Mouse (Mus musculus) heart, embryonic 13.5 days (tissue): ENCODE data around the gene Lingo1. TPM values are rescaled to one million over a fixed set of nuclear protein-coding genes. Genes with fewer than 3 reads are reported as not detected.
A peak's percentile ranks its signal among the peaks of the same experiment; 100 is the strongest.

Experiments
- ATAC-seq: fragments of 200-750 bp; cut with Nextera tagmentation; 2 replicates; pipeline ENCODE4 v1.8.0; 2017; ENCODE audit warnings: moderate TSS enrichment; ENCODE audit not compliant: insufficient number of reproducible peaks, low FRiP score, low TSS enrichment; ENCODE audit errors: extremely low read depth
- H3K27ac ChIP-seq: fragments of 300-500 bp; sonication (generic); replicated peaks from 2 replicates; pipeline ENCODE4 v1.5.1; 2015; ENCODE audit warnings: moderate library complexity, mild to moderate bottlenecking, inconsistent platforms
- H3K27me3 ChIP-seq: fragments of 300-500 bp; sonication (generic); replicated peaks from 2 replicates; pipeline ENCODE4 v1.6.1; 2015; ENCODE audit warnings: mild to moderate bottlenecking, inconsistent platforms
- H3K36me3 ChIP-seq: fragments of 300-500 bp; sonication (generic); 2 replicates; pipeline ENCODE4 v1.6.1; 2015; ENCODE audit warnings: mild to moderate bottlenecking, inconsistent platforms
- H3K4me1 ChIP-seq: fragments of 300-500 bp; sonication (generic); 2 replicates; pipeline ENCODE4 v1.6.1; 2015; ENCODE audit warnings: inconsistent platforms
- H3K4me2 ChIP-seq: fragments of 300-500 bp; sonication (generic); 2 replicates; pipeline ENCODE4 v1.6.1; 2015; ENCODE audit warnings: inconsistent platforms, mild to moderate bottlenecking, moderate library complexity
- H3K4me3 ChIP-seq: fragments of 300-500 bp; sonication (generic); 2 replicates; pipeline ENCODE4 v1.5.1; 2015; ENCODE audit warnings: moderate library complexity, mild to moderate bottlenecking, inconsistent platforms
- H3K9ac ChIP-seq: fragments of 300-500 bp; sonication (generic); 2 replicates; pipeline ENCODE4 v1.6.1; 2015; ENCODE audit warnings: inconsistent platforms, mild to moderate bottlenecking, moderate library complexity
- H3K9me3 ChIP-seq: fragments of 300-500 bp; sonication (generic); 2 replicates; pipeline ENCODE4 v1.6.1; 2016; ENCODE audit warnings: inconsistent platforms
- WGBS: fragments of 180-500 bp; shearing (Covaris S2); methylation state at CpG from one replicate; pipeline ENCODE4 v1.1.7; 2015; ENCODE audit warnings: mixed read lengths; 5-methylcytosine and 5-hydroxymethylcytosine counted together
- polyA plus RNA-seq: library from polyadenylated mRNA; unstranded; fragments of >200 nt; fragmentation: Nextera tagmentation; extraction: Ambion mirVana; gene quantifications from 2 replicates; pipeline ENCODE4 v1.2.1, GENCODE M21; 2015

Gene Lingo1
- polyA plus RNA-seq = 1.5 and 2.3 TPM in 2 replicates

GRCm38 (mm10) chr9:56795721-56796655 is at the start of gene Lingo1:
Lingo1 (minus strand) TSS chr9:56796468.
- H3K4me1 ChIP-seq = peaks cover 17% of the 10 kb centered on the region
- H3K9me3 ChIP-seq = no peaks in the 10 kb centered on the region
- peak within 1 kb of the TSS; percentile 94 for H3K4me2 ChIP-seq
- H3K9ac ChIP-seq = peak within 1 kb of the TSS; percentile 66
- under 1% methylated on average over 79 of the region's 88 CpGs for WGBS
- H3K4me3 ChIP-seq = peak within 1 kb of the TSS; percentile 59
- no peaks in the 10 kb centered on the region for H3K36me3 ChIP-seq
- peaks cover 93% of the 10 kb centered on the region for H3K27me3 ChIP-seq
- H3K27ac ChIP-seq = no peak within 1 kb of the TSS
- ATAC-seq = no peak

- 65% methylated on average over 8 of the region's 8 CpGs for WGBS
- no peak overlapping the region for H3K9ac ChIP-seq
- no peak for ATAC-seq
- peaks cover 42% of the 10 kb centered on the region for H3K27me3 ChIP-seq
- no peaks in the 10 kb centered on the region for H3K9me3 ChIP-seq
- H3K36me3 ChIP-seq = no peaks in the 10 kb centered on the region
- no peak overlapping the region for H3K4me2 ChIP-seq
- H3K4me3 ChIP-seq = no peak overlapping the region
- no peak overlapping the region for H3K27ac ChIP-seq
- H3K4me1 ChIP-seq = peaks cover 22% of the 10 kb centered on the region
Observed at GRCm38 (mm10) chr9:56844644-56845043, 48.4 kb upstream of the Lingo1 start.

- Histone ChIP-seq H3K27me3 (peaks cover 46% of the 10 kb centered on the region), H3K27ac (no peak overlapping the region), H3K4me2 (no peak overlapping the region), H3K4me3 (no peak overlapping the region), H3K9ac (no peak overlapping the region), H3K9me3 (no peaks in the 10 kb centered on the region), H3K36me3 (no peaks in the 10 kb centered on the region), H3K4me1 (peaks cover 26% of the 10 kb centered on the region)
- WGBS = 29% methylated on average over 7 of the region's 7 CpGs
- ATAC-seq = no peak
Observed at GRCm38 (mm10) chr9:56843679-56844188, 47.5 kb upstream of the Lingo1 start.

- H3K9me3 ChIP-seq = no peaks in the 10 kb centered on the region
- H3K27ac ChIP-seq = 0 out of 2 replicates have a peak overlapping the region, but pooled peaks have one; percentile 3
- no peak overlapping the region for H3K4me3 ChIP-seq
- H3K4me1 ChIP-seq = peaks cover 26% of the 10 kb centered on the region
- H3K27me3 ChIP-seq = peaks cover 56% of the 10 kb centered on the region
- 42% methylated on average over 3 of the region's 3 CpGs for WGBS
- ATAC-seq = no peak
- no peak overlapping the region for H3K4me2 ChIP-seq
- no peaks in the 10 kb centered on the region for H3K36me3 ChIP-seq
- H3K9ac ChIP-seq = peak overlapping the region; percentile 24; the same call in 1 of the 2 replicates
Observed at GRCm38 (mm10) chr9:56842303-56842719, 46.0 kb upstream of the Lingo1 start.

GRCm38 (mm10) chr9:56841864-56842263 is 45.6 kb upstream of the Lingo1 start:
- Histone ChIP-seq H3K4me1 (peaks cover 26% of the 10 kb centered on the region), H3K4me2 (no peak overlapping the region), H3K4me3 (no peak overlapping the region), H3K9me3 (no peaks in the 10 kb centered on the region), H3K36me3 (no peaks in the 10 kb centered on the region), H3K27me3 (peaks cover 56% of the 10 kb centered on the region), H3K27ac (0 out of 2 replicates have a peak overlapping the region, but pooled peaks have one; percentile 3), H3K9ac (peak overlapping the region; percentile 24; the same call in 1 of the 2 replicates)
- ATAC-seq = no peak

- peaks cover 29% of the 10 kb centered on the region for H3K4me1 ChIP-seq
- ATAC-seq = no peak
- H3K36me3 ChIP-seq = no peaks in the 10 kb centered on the region
- no peaks in the 10 kb centered on the region for H3K9me3 ChIP-seq
- no peak overlapping the region for H3K4me2 ChIP-seq
- peaks cover 46% of the 10 kb centered on the region for H3K27me3 ChIP-seq
- 84% methylated on average over 5 of the region's 5 CpGs for WGBS
- H3K9ac ChIP-seq = 0 out of 2 replicates have a peak overlapping the region, but pooled peaks have one; percentile 24
- no peak overlapping the region for H3K27ac ChIP-seq
- H3K4me3 ChIP-seq = no peak overlapping the region
Observed at GRCm38 (mm10) chr9:56840721-56841120, 44.5 kb upstream of the Lingo1 start.

GRCm38 (mm10) chr9:56835152-56835551 is 38.9 kb upstream of the Lingo1 start:
- H3K27ac ChIP-seq = peak overlapping the region; percentile 73
- no peak overlapping the region for H3K4me3 ChIP-seq
- 25% methylated on average over 5 of the region's 5 CpGs for WGBS
- no peaks in the 10 kb centered on the region for H3K36me3 ChIP-seq
- H3K27me3 ChIP-seq = peaks cover 34% of the 10 kb centered on the region
- H3K4me2 ChIP-seq = peak overlapping the region; percentile 28
- ATAC-seq = no peak
- H3K9ac ChIP-seq = peak overlapping the region; percentile 4; the same call in 1 of the 2 replicates
- H3K4me1 ChIP-seq = peaks cover 56% of the 10 kb centered on the region
- no peaks in the 10 kb centered on the region for H3K9me3 ChIP-seq

- Histone ChIP-seq H3K27ac (peak overlapping the region; percentile 17; the same call in 1 of the 2 replicates), H3K9me3 (no peaks in the 10 kb centered on the region), H3K27me3 (peaks cover 34% of the 10 kb centered on the region), H3K4me1 (peaks cover 53% of the 10 kb centered on the region), H3K4me2 (peak overlapping the region; percentile 42), H3K4me3 (no peak overlapping the region), H3K36me3 (no peaks in the 10 kb centered on the region), H3K9ac (no peak overlapping the region)
- WGBS = 9% methylated on average over 6 of the region's 6 CpGs
- peak; percentile 28; the same call in 1 of the 2 replicates for ATAC-seq
Observed at GRCm38 (mm10) chr9:56832900-56833299, 36.6 kb upstream of the Lingo1 start.

- peaks cover 54% of the 10 kb centered on the region for H3K4me1 ChIP-seq
- H3K27ac ChIP-seq = no peak overlapping the region
- WGBS = 84% methylated on average over 3 of the region's 3 CpGs
- no peak overlapping the region for H3K4me3 ChIP-seq
- no peak overlapping the region for H3K9ac ChIP-seq
- no peak overlapping the region for H3K4me2 ChIP-seq
- peaks cover 38% of the 10 kb centered on the region for H3K27me3 ChIP-seq
- H3K9me3 ChIP-seq = no peaks in the 10 kb centered on the region
- no peak for ATAC-seq
- H3K36me3 ChIP-seq = no peaks in the 10 kb centered on the region
Observed at GRCm38 (mm10) chr9:56831904-56832303, 35.6 kb upstream of the Lingo1 start.

GRCm38 (mm10) chr9:56830162-56830561 is 33.9 kb upstream of the Lingo1 start:
- Histone ChIP-seq H3K9ac (no peak overlapping the region), H3K36me3 (no peaks in the 10 kb centered on the region), H3K4me2 (no peak overlapping the region), H3K4me1 (peaks cover 53% of the 10 kb centered on the region), H3K9me3 (no peaks in the 10 kb centered on the region), H3K4me3 (no peak overlapping the region), H3K27ac (no peak overlapping the region), H3K27me3 (peaks cover 55% of the 10 kb centered on the region)
- WGBS = 36% methylated on average over 4 of the region's 4 CpGs
- ATAC-seq = no peak

- 83% methylated on average over 6 of the region's 6 CpGs for WGBS
- no peak overlapping the region for H3K4me3 ChIP-seq
- ATAC-seq = no peak
- no peaks in the 10 kb centered on the region for H3K36me3 ChIP-seq
- H3K27me3 ChIP-seq = peaks cover 65% of the 10 kb centered on the region
- H3K9me3 ChIP-seq = no peaks in the 10 kb centered on the region
- H3K9ac ChIP-seq = no peak overlapping the region
- H3K4me2 ChIP-seq = no peak overlapping the region
- peaks cover 41% of the 10 kb centered on the region for H3K4me1 ChIP-seq
- no peak overlapping the region for H3K27ac ChIP-seq
Observed at GRCm38 (mm10) chr9:56828841-56829240, 32.6 kb upstream of the Lingo1 start.
